In the genomic region with DNA sequence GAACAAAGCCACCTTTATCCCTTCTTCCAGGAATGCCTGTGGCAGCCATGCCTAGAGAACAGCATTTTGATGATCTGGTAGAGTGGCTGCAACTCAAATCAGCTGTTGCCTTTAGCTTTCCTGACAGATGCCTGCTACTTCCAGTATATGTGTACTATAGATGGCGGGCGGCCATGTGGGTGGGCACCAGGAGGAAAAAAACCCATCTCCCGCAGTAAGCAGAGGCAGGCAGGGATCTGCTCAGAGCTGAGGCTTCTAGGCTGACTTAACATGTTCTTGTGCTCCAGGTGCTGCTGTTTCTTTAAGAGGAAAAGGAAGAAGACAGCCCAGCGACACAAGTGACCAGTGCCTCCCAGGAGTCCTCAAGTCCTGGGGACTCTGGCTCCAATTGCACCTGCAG, we compare ENCODE assay signal across 14 mouse cellular contexts.
"Had no signal": no experiment of that assay in that cellular context is flagged by ENCODE, and none has a peak within 500 bp of the region (broad histone marks: within the 10 kb centered on the region; RNA-seq: fewer than 3 reads in every experiment).

No protein-coding gene starts in this region.

- H3K27ac ChIP-seq: kidney, postnatal 0 days; limb, embryonic 12.5 days; liver, embryonic 14.5 days; midbrain, embryonic 13.5 days; stomach, postnatal 0 days had no signal

- H3K4me2 ChIP-seq: limb, embryonic 12.5 days; midbrain, embryonic 13.5 days had no signal

- H3K27me3 ChIP-seq: limb, embryonic 12.5 days; midbrain, embryonic 13.5 days had no signal

- H3K4me1 ChIP-seq: limb, embryonic 12.5 days; midbrain, embryonic 13.5 days had no signal

- ATAC-seq: inflammation-experienced regulatory T-cells, adult 6 months; intestine, postnatal 0 days; midbrain, embryonic 13.5 days had no signal

- H3K9me3 ChIP-seq: limb, embryonic 12.5 days; midbrain, embryonic 13.5 days had no signal

- DNase-seq: kidney, adult 8-10 months; kidney, postnatal 36 days; liver; lung, adult 18-20 months; lung, postnatal 36 days; thymus, adult 18-20 months; thymus, postnatal 14 days had no signal

- H3K4me3 ChIP-seq: limb, embryonic 12.5 days; midbrain, embryonic 13.5 days had no signal

- H3K9ac ChIP-seq: limb, embryonic 12.5 days; liver, embryonic 14.5 days; midbrain, embryonic 13.5 days had no signal
